Mouse (Mus musculus): ENCODE results near the gene Hcn3. TPM values are rescaled to one million over a fixed set of nuclear protein-coding genes. Genes with fewer than 3 reads are reported as not detected.

Hcn3 gene
- total RNA-seq, 2 experiments from 2014 or later = 0.30 to 0.62 TPM

DNA sequence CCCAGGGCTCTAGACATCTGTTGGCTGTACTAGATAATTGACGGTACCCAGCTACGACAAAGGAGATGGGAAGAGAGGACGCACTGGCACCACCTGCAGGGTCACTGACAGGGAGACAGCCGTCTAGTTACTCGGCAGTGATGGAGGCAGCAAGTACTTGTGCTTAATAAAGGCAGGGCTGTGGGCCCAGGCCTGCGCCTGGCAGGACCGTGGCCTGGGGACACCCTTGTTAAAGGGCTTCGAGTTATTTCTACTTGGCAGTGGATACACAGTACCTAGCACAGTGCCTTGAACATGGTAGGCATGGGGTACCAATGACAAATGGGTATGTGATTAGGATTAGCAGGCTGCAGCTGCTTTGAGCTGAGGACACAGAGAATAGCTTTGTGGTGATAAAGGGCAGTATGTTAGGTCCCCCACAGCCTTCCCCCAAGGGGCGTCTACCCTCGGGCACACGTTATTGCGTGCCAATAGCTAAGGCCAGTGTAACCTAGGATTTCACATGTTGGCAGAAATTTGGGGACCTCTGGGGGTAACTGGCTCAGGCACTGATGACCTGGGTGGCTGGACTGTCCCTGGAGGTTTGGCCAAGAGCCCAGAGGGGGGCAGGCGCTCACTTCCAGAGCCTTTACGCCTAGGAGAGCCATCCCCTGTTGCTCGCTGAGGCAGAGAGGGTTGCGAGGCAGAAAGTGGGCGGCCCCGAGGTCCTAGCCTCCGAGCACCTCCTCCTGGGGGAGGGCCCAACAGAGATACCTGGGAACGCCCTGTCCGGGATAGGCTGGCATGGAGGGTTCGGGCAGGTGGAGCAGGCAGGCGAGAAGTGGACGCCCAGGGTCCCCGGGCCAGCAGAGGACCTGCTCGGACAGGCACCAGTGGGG lies 12.7 kb downstream of the Hcn3 start:
- DNase-seq = no peak

DNA sequence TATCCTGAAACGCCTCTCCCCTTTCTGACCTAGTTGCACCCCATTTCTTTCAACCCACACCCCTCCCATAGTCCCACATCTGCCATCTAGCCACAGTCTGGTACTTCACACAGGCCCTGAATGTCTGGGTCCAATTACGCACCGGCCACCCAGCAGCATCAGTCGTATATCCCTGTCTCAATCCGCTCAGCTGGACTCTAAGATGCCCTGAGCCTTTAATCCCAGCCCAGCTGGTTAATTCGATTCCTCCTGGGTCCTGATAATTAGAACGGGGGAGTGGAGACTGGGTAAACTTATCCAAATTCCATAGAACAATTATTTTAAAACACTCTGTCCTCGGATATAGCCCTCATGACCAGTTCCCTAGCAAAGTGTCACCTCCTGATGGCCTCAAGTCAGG lies 14.4 kb downstream of the Hcn3 start:
- no peak for DNase-seq

DNA sequence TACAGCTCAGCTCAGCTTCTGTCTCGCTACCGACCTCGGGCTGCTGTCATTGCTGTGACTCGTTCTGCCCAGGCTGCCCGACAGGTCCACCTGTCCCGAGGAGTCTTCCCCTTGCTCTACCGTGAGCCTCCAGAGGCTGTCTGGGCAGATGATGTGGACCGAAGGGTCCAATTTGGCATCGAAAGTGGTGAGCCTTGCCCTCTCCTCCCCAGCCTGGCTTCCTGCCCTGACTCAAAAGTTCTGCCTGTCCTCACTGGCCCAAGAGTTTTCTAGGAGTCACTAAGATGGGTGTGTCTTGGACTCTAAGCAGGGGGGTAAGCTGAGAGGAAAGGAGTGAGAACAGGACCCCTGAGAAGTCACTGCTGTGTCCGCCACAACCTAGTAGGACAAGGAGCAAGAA lies 15.2 kb downstream of the Hcn3 start:
- DNase-seq = no peak

DNA sequence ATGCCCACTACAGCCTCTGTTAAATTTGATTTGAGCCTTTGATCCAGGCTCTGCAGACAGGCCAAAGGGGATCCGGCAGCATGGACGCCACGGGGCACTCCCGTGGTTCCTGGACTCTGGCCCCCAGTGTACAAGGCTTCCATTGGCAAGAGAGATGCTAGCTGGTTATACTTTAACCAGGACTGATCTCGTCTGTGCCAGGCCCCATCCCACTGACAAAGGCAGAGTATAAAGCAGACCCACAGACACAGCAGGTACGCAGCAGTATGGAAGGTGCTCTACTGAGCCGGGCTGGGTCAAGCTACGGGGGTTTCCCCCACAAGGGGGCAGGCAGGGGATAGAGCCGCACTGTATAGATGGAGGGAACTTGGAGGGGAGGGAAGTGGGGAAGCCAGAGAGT lies 23.6 kb downstream of the Hcn3 start:
- DNase-seq = no peak

DNA sequence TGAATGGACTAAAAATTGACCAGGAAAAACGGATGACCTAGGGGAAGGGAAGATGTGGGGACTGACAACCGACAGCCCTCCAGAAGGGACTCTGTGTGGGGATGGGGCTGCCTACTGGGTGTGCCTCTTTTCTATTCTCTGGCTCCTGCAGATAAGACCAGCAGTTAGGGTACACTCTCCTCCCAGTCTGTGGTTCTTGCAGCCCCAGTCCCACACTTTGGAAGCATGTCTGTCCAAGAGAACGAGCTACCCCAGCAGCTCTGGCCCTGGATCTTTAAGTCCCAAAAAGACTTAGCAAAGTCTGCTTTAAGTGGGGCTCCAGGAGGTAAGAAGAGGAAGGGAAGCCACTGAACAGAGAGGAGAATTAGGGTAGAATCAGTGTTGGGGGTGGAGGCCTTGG lies 24.0 kb downstream of the Hcn3 start, which contains the start of gene Pklr:
Gene Pklr (plus strand): TSS at position 185 of the 400 bp plus-strand sequence.
- no peak for DNase-seq

DNA sequence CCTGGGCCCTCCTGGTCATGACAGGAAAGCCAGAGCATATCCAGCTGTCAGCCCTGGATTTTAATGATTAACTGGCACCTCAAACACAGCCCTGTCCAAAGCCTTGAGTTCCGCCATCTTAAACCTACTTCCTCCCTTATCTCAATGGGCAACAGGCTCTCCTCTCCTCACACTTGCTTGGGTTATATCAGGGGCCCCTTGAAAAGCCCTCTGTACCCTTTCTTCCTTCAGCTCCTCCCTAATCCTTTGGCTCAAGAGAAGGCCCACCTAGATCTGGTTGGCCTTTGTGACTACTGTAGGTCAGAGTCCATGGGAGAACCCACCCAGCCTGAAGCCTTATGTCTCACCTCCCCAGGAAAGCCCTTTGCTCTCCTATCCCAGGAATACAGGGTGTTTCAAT lies 26.2 kb downstream of the Hcn3 start:
- no peak for DNase-seq

DNA sequence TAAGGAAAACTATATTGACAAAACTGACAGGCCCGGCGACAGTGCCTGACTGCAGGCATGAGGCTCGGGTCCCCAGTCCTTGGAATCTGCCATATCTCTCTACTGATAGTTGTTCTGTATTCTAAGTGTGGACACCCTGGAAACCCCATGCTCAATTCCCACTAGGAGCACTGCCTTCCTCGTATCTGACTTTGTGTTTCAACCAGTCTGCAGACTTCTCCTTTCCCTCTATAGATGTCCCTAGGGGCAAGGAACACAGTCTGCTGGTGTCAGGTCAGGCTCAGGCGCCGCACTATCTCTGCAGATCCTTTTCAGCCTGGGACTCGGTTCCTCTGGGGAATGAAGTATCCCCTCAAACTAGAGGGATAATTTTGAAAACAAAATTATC lies 26.9 kb downstream of the Hcn3 start:
- no peak for DNase-seq

DNA sequence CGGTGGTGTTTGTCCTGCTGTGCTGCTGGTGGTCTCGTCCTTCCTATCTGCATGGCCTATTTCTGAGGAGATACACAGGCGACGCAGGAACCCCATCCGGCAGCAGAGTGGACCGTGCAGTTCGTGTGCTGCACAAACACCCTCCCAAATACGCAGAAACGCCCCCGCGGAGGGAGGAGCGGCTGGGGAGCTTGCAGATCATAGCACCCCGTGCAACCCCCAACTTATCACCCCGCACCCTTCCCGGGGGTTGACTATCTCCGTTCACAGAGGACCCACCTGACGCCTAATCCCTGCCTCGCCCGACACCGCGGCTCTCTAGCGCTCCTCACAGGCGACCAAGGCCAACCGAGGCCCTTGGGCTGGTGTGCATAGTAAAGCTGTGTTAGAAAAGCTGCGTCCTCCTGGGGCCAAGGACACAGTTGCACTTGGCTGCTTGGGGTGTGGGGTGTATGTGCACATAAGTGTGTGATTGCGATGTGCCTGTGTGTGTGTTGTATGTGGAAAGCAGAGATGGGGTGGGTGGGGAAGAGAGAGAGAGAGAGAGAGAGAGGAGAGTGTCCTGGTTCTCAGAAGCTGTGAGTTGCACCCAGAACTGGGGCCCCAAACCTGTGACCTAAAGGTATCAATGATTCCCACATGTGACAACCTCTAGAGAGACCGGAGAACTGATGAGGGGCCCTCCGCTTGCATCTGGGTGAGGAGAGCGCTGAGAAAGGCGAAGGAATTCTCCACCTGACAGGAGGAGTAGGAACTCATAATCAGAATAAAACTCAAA lies 27.5 kb downstream of the Hcn3 start:
- DNase-seq = no peak

DNA sequence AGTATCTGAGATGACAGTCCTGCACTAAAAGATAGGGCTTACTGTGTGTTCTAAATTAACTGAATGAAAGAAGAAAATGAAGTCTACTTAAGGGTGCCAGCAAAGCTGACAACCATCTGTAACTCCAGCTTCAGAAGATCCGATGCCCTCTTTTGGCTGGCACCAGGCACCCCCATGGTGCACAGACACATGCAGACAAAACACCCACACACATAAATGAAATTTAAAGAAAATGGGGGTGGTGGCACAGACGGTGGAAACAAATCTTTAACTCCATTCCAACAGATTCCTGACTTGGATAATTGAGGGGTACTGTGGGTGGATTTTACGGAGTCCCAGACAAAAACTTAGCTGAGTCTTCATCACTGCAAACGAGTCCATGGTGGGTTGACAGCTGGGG lies 28.2 kb downstream of the Hcn3 start:
- DNase-seq = no peak

DNA sequence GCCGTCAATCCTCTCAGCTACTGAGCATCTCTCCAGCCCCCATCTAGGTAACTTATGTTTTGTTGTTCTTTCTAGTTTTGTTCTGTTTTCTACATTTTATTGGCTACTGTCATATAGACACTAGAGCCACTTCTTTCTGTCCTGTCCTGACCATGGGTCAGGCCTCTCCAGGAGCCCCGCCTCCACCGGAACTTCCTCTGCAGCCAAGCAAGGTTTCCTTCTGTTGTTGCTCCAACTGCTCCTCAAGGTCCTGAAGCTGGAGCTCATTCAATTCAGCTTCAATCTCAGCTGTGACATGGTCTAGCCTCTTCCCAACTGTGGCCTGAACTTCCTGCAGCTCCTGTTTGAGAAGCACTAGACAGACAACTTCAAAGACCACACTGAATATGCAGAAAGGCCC lies 30.1 kb downstream of the Hcn3 start:
- DNase-seq = no peak

DNA sequence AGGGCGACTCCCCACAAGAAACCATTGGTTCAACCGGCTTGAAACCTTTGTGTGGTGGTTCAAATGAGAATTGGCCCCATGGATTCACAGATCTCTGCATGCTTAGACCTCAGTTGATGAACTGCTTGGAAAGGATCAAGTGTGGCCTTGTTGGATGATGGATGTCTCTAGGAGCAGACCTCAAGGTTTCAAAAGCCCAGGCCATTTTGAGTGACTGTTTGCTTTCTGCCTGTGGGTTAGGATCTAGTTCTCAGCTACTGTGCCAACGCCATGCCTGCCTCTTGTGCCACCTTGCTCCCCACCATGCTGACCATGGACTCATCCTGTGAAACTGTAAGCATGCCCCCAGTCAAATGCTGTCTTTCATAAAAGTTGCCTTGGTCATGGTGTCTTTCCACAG lies 34.0 kb downstream of the Hcn3 start:
- no peak for DNase-seq

DNA sequence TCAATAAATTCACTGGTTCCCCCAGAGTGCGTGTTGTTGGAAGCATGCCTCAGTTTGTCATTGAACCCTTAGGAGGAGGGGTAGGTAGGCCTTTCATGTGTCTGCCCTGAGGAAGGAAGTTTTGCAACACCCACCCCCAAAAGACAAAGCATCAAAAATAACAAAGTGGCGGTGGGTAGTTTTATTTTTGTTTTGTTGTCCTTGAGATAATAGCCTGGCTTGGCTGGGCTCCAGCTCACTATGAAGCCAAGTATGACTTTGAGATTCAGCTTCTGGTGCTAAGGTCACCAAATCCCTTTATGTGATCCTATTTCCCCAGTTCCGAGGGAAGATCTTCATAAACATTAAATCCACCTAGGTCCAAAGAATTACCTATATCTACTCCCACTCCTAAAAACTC lies 35.8 kb downstream of the Hcn3 start:
- DNase-seq = peak; percentile 31 to 32

DNA sequence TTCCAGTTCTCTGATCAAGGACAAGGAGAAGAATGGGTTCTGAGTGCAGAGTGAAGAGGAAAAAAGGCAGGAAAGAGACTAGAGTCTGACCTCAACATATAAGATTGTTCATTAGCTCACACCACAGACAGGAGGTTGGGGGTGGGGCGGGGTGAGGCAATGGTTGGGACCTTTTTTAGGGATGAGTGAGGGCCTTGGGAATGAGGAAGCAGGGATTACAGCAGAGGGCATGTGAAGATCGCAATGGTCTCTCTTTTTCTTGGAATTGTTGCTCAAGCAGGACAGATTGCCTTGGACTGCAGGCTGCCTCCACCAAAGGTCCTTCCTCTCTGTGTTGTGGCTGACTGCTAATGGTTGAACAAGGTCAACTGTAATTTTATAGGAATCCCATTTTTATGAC lies 36.7 kb downstream of the Hcn3 start:
- DNase-seq = peak; percentile 32 to 44

DNA sequence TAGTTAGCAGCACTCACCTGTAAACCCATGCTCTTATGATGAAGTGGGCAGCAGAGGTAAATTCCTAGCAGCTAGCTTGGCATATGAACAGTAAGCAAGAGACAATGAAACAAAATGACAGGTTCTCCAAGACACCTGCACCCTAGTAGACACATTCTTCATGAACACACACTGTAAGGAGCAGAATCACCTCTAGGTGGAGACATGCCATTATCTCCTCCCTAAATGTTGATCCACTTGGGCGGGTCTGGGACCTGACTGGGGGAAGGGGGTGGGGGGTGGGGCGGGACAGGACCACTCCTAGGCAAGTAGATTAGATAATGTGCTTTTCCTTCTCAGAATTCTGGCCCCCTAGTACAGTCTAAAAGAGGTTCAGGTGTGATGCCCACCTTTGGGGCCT lies 44.5 kb downstream of the Hcn3 start:
- DNase-seq = peak in 1 of 2 experiments; percentile 32

DNA sequence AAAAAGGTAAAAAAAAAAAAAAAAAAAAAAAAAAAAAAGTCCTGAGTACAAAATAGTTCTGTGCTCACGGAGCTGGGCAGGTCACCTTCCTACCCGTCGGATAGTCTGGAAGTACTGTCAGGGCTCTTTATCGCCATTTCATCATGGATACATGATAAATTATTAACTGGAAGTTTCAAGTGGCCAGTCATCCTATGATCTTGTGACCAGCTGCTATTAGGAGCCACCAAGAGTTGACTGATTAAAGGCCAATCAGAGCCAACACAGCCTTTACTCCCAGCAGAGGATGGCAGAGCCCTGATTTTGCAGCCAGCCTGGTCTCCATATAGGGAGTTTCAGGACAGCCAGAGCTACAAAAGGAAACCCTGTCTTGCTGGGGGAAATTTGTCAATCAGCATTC lies 46.9 kb downstream of the Hcn3 start:
- DNase-seq = no peak

DNA sequence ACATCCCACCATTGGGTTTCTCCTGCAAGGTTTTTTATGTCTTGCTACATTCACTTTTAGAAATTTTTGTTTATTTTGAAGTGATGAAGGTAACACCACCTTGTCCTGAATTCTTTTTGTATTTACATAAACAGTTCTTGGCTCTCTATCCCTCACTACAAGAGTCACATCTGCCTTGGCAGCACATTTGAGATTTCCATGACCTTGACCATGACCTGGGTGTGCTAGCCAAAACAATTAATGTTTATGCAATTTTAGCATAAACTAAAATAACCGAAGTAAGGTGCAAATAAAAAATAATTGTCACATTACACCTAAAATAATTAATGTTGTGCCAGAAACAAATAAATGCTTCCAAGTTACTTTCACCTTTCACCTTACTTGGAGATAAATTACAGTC lies 51.9 kb downstream of the Hcn3 start:
- DNase-seq = no peak

DNA sequence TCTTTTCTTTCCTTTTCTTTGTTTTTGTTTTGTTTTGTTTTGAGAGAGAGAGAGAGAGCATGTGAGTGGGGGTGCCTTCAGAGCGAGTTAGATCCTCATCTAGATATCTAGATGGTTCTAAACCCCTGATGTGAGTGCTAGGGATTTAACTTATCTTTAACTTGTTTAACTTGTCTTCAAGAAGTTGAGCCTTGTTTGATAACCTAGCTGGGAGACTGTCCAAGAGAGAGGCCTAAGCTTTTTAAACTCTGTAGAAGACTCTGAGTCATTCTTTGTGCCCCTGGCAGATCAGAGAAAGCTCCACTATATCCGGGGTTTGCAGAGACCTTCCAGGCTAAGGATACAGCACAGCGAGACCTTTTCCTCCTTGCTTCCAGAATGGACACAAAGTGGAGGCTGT lies 52.5 kb downstream of the Hcn3 start:
- DNase-seq = no peak

DNA sequence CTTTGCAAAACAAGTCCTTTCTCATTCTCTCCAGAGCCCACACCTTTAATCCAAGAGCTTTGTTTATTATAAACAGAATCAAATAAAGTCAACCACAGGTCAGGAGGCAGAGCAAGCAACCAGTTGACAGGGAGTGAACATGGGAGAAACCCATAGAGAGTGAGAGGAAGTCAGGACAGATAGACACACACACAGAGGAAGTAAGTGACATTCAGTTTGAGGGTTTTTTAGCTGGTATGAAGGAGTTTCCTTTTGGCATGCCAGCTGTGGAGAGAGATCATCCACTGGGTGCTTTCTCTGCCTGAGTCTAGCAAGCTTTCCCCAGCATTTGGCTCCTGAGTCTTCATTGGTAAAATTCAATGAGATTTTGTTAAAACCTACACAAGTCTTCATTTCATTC lies 53.1 kb downstream of the Hcn3 start:
- DNase-seq = no peak

DNA sequence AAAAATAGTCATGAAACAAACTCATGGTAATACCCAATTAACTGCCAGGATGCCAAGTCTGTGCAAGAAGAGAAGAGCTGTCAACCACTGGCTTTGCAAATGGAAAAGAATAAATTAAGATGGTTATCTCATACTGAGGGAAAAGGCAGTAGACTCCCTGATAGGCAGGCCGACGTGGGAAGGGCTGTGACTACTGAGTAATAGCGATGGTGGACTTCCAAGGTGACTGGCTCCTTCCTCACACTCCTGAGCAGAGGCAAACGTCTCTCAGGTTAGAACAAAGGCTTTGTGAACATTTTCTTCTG lies 56.8 kb downstream of the Hcn3 start:
- DNase-seq = no peak

DNA sequence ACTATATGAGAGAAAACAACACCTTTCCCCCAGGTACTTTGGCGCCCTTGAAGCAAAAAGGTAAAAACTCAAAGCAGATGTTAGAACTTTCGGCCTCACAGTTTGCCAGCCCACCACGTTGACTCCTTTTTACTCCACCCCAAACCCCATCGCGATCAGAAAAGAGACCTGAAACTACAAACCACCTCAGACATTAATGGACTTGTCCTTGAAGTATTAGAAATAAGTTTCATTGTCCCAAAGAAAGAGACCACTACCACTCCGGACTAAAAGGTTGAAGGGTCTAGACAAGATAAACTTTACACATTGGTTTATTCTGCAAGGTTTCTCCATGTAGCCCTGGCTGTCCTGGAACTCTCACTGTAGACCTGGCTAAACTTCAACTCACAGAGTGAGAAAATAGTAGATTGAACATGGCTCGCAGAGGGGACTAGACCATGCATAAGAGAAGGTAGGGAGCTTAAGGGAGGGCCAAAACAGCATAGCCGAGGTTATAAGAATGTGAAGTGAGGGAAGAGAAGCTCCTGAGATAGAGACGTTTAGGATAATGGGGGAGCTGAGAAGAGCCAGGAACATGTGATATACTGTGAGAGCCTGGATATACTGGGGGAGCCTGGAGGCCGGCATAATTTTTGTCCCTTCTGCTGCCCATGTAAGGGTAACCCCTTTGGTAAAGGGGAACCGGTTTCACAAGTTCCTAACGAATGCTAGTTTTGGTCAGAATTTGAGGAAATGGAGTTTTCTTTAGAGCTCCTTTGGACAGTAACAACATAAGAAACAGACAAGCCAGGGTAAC lies 57.3 kb downstream of the Hcn3 start:
- no peak for DNase-seq

DNA sequence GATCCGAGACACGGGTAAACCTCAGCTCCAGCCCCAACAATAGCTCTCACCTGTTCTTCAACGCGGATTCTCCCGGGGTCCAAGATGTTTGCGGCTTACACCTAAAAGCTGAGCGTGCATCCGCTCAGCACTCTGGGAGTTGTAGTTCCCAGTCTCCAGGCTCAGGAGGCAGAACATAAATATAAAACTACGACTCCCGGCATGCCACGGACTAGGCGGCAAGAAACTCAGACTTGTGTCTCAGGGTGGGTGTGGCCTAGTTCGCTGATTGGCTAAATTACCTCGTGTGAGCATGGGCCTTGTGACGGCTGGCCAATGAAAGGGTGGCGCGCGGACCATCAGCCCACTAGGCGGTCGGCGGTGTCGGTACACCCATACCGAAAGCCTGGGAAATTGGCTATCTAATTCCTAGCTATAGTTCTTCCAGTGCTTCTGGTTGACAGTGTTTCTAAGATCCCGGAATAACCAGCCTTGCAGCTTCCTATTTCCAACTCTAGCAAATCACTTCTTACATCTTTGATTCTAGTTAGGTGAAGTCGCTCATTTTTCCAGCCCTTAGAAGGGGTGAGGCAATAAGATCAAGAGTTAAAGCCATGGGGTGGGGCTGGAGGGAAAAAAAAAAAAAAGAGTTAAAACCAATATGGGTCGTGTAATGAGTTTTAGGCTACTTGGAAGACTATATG lies 58.0 kb downstream of the Hcn3 start, which contains the start of gene Fdps:
Gene Fdps (minus strand): TSS at position 148 of the 683 bp plus-strand sequence.
- DNase-seq = peak; percentile 96 to 99

DNA sequence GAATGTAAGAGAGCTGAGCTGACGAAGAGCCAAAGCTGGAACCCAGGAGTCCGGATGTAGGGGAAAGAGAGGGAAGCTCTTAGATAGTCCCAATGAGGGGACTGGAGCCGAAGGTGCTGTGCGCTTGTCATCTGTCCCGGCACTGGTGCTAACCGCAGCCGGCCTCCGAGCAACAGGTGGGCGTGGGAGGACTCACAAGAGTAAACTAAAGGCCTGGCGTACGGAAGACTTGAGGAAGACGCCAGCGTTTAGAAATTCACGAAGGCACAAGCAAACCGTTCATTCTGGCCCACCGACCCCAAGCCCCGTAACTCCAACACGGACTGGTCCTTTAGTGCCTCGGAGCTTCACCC lies 58.6 kb downstream of the Hcn3 start:
- DNase-seq = no peak

Data from heart, adult 18-20 months (tissue).